Mouse (Mus musculus): ENCODE data around the gene Hist2h2bb.
A peak's percentile ranks its signal among the peaks of the same experiment; 100 is the strongest.
"Not testable (repeated sequence)": the region's sequence is repeated elsewhere in the genome, so short reads cannot be mapped to it uniquely, and the experiment has no call there.

Gene Hist2h2bb

DNA sequence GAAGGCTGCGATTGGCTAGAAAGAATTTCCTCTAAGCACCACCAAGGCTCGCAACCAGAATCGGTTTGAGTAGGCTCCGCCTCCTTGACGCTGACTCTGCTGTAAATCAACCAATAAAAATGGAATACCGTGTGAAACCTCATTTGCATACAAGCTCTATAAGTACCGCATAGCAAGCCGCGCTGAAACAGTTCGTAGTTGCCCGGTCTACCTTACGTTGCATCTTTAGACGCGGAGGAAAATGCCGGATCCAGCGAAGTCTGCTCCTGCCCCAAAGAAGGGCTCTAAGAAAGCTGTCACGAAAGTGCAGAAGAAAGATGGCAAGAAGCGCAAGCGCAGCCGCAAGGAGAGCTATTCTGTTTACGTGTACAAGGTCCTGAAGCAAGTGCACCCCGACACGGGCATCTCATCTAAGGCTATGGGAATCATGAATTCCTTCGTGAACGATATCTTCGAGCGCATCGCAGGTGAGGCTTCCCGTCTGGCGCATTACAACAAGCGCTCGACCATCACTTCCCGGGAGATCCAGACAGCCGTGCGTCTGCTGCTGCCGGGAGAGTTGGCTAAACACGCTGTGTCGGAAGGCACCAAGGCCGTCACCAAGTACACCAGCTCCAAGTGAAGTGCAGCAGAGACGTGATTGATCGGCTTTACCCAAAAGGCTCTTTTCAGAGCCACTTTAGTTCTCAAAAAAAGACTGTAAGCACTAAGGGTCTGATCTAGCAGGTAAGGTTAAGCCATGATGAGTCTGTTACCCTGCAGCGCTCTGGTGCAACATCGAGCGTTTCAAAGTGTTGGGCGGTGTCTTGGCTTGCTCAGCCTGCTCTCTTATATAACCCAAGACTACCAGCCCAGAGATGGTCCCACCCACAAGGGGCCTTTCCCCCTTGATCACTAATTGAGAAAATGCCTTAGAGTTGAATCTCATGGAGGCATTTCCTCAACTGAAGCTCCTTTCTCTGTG lies at the start of gene Hist2h2bb:
Hist2h2bb (plus strand) TSS at position 242 of the 964 bp plus-strand sequence.
- peak; percentile 98 for DNase-seq

DNA sequence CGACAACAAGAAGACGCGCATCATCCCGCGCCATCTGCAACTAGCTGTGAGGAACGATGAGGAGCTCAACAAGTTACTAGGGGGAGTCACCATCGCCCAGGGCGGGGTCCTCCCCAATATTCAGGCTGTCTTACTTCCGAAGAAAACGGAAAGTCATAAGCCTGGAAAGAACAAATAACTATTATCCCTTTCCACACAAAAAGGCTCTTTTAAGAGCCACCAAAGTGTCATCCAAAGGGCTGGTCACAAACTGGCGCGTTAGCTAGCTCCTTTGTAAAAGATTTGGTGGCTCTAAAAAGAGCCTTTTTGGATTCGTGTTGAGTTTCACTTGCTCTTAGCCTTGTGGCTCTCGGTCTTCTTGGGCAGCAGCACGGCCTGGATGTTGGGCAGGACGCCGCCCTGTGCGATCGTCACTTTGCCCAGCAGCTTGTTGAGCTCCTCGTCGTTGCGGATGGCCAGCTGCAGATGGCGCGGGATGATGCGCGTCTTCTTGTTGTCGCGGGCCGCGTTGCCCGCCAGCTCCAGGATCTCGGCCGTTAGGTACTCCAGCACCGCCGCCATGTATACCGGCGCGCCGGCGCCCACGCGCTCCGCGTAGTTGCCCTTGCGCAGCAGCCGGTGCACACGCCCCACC lies 49.3 kb upstream of the Hist2h2bb start:
- not testable (repeated sequence) for DNase-seq

DNA sequence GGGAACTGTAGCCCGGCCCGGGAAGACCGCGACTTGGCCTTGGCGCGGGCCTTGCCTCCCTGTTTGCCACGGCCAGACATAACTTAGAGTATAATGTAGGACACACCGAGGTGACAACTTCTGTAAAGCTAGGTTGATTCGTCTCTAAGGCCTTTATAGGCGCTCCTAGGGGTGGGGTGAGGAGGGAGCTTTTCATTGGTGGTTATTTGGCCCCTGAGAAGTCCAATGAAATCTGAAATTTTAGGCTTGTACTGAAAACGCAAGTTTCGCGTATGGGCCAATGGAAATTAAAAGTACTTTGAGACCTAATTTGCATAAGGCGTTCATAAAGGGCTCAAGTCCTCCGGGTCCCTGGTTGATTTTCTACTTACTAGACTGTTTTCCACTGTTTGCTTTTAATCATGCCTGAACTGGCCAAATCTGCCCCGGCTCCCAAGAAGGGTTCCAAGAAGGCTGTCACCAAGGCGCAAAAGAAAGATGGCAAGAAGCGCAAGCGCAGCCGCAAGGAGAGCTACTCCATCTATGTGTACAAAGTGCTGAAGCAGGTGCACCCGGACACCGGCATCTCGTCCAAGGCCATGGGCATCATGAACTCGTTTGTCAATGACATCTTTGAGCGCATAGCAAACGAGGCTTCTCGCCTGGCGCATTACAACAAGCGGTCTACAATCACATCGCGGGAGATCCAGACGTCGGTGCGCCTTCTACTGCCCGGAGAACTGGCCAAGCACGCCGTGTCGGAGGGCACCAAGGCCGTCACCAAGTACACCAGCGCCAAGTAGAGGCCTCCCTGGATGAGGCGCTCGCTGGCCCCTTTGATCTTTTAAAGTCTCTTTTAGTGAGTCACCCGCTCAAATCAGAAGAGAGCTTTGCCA lies 48.5 kb upstream of the Hist2h2bb start, which contains the start of the genes Hist2h2ac and Hist2h2be:
Hist2h2ac (minus strand) TSS at position 116 of the 875 bp plus-strand sequence.
Hist2h2be (plus strand) TSS at position 355 of the 875 bp plus-strand sequence.
- DNase-seq = peak; percentile 96

DNA sequence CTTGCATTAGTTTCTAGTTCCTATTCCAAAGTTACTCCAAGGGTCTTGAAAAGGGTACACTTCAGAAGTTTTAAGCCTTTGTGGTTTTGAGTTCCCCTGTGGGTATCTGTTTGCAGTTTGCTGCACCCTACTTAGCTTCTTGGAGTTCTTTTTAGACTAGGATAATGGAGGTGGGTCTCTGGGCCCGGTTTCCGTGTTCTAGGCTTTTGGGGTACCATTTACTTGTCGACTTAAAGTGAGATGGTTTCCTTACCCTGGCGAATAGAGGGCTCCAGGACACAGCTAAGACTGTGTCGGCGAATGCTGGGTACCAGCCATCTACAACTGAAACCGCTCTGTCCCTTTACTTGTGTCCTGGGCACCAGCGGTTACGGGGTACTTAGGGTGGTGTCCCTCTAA lies 47.9 kb upstream of the Hist2h2bb start:
- DNase-seq = no peak

DNA sequence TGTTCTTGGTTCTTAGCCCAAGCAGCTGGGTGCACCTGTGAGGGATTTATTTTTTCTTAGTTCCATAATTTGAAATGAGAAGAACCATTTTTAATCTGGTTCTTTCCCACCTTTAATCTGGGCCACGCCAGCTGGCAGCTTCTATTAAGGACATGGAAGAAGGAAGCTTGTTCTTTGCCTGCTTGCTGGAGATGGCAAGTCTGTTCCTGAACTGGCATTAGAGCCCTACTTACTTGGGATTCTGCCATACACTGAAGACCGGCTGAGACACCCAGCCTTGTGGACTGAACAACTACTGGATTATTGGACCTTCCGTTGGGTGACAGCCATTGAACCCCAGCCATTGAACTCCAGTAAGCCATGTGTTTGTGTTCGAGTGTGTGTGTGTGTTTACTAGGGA lies 46.8 kb upstream of the Hist2h2bb start:
- DNase-seq = no peak

DNA sequence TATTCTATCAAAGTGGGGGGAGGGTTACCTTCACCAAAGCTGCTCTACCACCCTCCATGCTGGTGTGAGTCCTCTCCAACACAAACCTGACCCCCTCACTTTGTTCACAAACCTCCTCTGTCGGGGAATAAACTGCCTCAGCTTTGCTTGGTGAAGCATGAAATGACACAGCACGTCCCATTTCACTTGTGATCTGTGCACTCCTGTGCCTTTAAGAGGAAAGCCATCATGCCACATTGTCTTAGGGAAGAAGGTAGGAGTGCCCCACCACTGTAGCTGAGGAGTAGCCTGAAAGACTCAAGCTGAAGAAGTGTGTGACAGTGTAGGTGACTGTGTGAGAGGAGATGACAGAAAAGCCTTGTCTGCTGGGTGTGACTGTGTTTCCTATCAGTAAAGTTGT lies 44.1 kb upstream of the Hist2h2bb start:
- DNase-seq = no peak

DNA sequence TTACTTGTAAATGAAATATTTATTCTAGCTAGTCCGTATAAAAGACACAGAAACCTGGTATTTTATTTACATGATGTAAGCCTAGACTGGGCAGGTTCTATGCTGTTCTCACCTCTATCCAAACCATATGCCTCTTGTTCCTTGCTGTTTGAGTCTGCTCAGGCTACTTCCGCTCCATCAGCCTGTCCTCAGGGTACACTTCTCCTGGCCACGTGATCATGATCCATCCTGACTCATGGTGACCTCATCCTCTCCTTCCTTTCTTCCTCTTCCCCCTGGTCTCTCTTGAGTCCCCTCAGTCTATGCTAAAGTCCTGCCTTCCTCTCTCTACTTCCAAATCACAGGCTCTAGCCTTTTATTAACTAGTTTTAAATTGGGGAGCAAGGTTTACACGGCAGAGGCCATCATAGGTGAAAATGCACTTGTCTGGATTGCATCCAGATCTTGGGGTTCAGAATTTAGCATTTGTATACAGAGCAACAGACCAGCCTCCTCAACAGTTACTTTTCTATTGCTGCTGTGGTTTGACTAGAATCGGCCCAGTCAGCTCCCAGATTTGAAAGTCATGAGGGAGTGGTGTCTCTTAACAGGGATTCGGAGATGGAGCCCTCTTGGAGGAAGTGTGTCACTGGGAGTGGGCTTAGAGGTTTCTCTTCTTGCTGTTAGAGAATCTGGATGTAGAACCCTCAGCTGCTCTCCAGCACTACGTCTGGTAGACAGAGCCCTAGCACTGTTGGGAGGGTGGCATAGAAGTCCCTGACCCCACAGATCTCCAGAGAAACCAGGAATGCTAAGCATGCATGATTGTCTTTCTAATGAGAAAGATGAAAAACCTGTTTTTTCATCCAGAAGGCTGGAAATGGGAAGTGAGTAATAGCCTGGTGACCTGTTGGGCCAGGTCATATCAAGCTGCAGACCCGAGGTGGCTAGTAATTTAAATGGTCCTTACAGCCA lies 42.6 kb upstream of the Hist2h2bb start:
- DNase-seq = peak; percentile 70

DNA sequence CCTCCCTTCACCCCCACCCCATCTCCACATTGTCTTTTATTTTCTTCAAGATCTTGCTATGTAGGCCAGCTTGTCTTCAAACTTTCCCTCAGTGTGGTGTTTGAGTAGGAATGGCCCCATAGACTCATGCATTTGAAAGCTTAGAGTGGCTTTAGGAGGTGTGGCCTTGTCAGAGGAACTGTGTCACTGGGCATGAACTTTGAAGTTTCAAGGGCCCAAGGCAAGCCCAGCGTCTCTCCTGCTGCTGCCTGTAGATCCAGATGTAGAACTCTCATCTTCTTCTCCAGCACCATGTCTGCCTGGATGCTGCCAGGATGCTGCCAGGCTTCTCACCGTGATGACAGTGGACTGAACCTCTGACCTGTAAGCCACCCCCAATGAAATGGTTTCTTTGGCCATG lies 40.7 kb upstream of the Hist2h2bb start:
- DNase-seq = no peak

DNA sequence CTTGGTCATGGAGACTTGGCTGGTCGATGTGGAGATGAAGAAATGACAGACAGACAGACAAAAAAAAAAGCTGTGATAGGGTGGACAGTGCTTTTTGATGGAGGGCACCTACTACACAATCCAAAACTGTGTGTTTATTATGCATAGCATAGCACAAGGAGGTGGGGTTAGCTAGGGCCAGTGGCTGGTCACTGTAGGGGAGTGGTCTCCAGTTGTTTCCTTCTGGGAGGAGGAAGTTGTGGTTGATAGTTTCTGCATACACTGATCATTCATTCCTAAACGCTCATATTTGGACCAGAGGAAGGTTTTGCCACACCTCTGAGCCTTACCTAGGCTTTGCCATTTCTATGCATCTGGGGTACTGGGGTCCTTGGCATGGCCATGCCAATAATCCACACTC lies 39.1 kb upstream of the Hist2h2bb start:
- DNase-seq = no peak

DNA sequence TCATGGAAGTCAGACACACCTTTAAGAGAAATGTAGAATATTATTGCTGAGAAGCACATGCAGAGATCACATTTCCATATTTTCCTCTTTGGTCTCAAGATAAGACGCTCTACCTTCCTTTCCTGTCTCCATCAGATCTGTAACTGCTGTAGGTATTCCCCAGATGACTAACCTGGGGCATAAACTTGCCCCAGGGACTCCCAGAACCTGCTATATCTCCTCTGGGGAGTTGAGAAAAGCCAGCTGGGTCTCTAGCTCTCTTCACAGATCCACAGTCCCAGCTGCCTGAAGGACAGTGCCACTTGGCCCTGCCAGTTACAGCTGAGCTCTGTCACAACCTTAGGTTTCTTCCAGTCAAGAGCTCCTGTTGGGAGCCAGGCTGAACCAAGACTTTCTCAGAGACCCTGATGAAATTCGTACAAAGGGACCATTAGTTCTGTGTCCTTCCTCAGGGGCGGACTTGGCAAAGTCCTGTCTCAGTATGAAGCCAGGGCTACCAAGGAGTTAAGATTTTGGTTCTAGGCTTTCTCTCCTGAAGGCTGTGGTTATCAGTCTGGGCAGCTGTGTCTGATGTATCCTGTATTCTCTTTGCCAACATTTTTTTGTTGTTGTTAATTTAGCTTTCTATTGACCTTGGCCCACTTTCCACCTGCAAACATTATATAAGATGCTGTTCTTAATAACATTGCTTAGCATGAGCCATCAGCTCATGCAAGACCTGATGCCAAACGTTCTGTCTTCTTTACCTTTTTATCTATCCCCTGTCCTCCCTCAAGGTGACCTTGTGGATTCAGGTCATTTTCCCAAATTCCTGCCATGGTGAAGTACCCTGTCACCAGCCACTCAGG lies 38.4 kb upstream of the Hist2h2bb start:
- no peak for DNase-seq

DNA sequence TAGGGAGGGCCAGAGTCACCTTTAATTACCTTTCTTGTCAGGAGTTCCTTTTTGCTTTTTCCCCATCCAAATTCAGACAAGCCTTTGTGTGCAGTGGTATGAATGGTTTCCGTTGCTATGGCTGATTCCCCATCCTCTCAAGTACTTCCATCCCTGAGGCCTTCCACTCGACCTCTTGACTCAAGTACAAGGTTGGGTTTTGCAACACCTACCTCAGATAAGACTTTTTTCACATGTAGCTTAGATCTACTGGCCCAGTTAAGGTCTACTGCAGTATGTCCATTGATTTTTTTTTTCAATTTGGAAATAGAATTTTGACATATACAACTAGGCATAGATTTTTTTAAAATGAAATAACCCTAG lies 37.8 kb upstream of the Hist2h2bb start:
- DNase-seq = peak; percentile 81

DNA sequence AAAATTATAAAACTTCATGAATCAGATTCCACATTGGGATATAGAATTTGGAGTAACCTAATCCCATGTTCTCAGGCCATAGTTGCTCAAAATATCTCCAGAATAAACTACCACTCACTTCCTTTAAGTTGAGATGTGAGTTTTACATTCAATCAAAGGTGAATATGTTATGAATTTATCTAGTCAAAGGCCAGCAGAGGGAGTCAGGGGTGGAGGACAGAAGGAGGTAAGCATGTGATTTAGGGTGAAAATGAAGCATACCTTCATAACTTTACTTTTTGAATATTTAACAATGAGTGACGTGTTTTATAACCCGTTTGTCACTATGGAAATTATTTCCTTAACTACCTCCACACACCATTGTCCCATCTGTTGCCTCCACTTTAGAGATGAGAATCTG lies 34.6 kb upstream of the Hist2h2bb start:
- DNase-seq = no peak

DNA sequence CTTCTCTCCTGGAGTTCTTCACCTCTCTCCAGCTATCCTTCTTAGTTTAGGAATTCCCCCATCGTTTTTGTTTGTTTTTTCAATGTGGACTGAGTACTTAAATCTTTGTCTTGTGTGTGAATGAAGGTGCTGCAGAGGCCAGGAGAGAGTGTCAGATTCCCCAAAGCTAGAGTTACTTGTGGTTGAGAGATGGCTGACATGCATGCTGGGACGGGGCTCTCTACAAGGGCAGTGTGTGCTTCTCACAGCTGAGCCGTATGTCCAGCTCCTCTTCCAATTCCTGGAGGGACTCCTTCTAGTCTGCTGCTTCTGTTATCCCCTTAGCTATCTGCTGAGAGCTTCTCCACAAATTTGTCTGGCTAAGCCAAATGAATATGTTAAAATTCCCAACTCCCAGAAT lies 33.7 kb upstream of the Hist2h2bb start:
- DNase-seq = no peak

DNA sequence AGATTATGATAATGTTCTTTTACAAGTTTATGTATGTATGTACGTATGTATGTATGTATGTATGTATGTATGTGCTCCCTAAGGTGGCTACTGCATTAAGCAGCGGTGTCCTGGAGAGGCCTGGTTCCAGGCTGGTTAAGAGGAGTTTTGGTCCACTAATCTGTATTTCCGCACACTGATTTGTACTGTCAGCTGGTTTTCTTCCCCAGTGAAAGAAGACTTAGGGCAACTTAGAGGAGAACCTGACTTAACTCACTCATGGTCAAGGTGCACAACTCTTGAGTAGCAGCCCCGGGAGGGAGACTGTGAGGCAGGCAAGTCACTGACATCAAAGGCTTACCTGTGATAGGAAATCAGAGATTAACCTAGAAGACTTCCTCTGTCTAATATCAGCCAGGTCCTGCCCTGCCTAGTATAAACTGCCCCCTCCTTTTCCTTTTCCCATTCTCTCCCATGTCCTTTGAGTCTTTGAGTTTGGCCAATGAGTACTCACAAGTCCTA lies 32.7 kb upstream of the Hist2h2bb start:
- no peak for DNase-seq

DNA sequence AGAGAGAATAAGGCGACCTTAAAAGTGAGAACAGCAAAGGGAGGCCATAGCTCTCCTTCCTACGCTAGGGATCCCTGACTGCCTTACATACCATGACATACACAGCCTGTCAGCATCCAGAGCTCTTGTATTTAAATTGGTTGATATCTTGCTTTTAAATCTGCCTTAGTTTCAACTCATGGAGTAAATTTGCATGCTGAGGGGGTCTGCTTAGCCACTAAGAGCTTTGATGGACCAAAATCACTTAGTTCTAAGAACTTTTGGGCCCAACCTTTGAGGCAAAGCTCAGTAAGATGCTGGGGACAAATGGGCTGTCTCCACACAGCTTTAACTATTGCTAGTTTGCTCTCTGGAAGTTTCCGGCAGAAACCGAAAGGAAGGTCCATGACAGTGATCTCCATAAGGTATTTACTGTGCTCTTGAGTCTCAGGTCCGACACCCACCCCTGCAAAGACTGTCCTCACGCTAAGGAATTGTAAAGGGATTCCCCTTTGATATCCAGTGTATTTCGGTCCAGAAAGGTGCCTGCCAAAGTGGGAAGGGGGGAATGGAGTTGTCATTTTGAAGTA lies 32.1 kb upstream of the Hist2h2bb start:
- no peak for DNase-seq

DNA sequence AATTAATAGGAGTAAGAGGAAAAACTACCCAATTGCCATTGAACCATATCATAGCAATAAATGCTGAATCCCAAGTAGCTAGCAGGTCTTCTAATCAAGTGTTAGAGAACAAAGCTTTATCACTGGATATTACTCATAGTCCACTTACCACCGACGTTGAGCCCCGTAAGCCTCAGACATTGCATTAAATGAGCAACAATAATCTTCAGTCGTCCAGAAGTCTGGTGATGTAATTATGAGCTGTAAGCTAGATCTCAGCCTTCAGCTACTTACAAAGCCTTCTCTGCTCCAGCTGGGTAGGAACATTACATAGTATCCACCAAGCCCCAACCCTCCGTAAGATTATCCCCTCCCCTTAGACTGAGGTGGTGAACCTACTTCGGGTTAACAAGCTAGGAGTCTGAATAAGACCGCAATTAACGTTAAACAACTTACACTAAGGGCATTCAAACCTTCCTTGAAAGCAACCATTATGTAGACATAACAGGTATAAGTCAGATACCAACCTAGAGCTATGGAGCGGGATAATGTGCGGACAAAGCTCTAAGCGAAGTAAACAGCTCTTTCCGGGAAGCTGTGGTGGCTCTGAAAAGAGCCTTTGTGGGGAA lies 31.5 kb upstream of the Hist2h2bb start:
- no peak for DNase-seq

DNA sequence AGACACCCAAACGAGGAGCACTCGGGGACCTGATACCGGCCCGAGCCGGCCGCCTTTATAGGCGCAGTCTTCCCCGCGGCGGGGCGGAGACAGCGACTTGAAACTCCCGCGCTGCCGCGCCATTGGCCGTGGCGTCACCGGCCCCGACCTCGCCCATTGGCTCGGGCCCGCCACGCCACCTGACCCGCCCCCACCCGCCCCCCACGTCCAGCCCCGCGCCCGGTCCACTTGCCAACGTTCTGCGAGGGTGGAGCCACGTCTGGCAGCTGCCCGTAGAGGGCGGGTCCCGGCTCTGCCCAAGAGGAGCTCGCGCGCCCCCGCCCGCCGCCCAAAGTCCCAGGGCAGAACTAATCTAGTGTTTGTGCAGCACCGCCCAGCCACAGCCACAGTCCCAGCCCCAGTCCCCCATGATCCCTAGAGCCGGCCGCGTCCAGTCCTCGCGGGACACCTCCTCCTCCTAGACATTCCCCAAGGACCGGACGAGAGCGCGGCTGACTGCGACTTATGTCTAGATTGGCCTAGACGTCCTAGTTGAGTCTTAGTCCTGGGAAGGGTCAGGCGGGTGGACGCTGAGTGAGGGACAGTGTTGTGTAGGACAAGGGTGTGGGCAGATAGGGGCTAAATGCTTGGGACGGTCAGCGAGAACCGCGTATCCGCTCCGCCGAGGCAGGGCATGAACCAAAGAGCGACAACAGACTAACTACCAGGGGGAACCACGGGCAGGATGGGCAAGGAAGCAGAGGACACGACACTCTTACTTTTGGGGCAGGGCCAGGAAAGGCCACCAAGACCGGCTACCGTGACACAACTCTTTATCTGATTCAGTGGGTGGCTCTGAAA lies 30.4 kb upstream of the Hist2h2bb start, which contains the start of gene Hist2h3c2:
Hist2h3c2 (minus strand) TSS at position 174 of the 840 bp plus-strand sequence.
- not testable (repeated sequence) for DNase-seq

DNA sequence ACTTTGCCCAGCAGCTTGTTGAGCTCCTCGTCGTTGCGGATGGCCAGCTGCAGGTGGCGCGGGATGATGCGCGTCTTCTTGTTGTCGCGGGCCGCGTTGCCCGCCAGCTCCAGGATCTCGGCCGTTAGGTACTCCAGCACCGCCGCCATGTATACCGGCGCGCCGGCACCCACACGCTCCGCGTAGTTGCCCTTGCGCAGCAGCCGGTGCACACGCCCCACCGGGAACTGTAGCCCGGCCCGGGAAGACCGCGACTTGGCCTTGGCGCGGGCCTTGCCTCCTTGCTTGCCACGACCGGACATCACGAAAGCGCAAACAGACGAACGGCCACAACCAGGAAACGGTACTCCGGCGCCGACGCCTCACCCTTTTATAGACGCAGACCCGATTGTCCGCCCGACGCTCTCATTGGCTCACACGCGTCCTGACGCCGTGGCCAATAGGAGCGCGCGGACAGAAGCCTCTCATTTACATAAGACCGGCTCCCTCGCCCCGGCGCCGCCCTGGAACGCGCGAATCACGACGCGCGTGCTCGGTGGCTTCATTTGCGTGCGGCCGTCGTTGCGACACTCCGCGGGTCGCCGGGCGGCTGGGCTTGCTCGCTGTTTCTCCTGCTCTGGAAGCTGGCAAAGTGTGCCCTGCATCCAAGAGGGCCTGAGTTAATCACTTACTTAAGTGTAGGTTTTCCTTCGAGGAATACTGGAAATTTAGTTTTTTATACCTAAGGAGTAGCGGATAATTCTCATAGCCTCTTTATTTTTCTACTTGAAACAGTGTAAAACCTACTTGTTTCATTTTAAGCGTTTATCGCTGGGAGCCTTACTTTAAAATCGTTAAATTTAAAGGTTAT lies 29.4 kb upstream of the Hist2h2bb start, which contains the start of gene Hist2h2aa2:
Hist2h2aa2 (minus strand) TSS at position 328 of the 850 bp plus-strand sequence.
- peak; percentile 98 for DNase-seq

Data from lung, postnatal 36 days (tissue).